Mouse (Mus musculus): ENCODE measurements around the gene Cacng8. TPM values are rescaled to one million over a fixed set of nuclear protein-coding genes. Genes with fewer than 3 reads are reported as not detected.

Gene Cacng8
- total RNA-seq, 2 experiments from 2014 or later, result not detected

DNA sequence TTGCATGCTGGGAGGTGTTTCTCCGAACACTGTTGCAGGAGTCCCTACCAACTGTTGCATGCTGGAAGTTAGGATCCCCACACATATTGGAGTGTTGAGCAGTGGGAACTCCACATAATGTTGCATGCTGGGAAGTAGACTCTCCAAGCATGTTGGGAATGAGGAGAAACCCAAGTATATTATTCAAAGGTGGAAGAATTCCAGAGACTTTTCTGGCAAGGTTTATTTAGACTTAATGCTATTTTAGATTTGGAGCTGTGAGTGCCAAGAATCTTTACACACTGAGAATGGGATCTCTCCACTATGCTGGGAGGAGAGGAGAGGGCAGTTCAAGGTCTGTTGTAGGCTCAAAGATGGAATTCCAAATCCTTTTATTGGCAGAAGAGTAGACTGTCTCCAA, 41.6 kb downstream of the Cacng8 start:
- no peak for DNase-seq

DNA sequence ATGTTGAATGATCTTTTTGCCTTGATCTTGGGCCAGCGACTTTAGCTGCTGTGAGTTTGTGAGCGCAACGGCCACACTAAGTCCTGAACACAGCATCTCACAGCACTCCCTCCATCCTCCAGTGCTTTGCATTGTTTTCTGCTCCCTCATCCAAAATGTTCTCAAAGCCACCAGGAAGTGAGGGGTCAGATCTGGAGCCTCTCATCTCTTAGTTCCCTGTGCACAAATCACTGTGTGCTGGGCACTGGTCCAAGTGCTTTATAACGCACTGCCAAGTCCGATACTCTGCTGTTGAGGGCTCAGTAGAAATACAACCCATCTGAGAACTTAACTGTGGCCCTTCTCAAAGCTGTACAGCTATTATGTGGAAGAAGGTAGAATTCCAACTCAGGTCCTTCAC, 47.5 kb downstream of the Cacng8 start:
- no peak for DNase-seq

GRCm38 (mm10) chr7:3439984-3440383, 49.5 kb downstream of the Cacng8 start:
- no peak for DNase-seq

GRCm38 (mm10) chr7:3440526-3440925, 50.0 kb downstream of the Cacng8 start:
- no peak for DNase-seq

DNA sequence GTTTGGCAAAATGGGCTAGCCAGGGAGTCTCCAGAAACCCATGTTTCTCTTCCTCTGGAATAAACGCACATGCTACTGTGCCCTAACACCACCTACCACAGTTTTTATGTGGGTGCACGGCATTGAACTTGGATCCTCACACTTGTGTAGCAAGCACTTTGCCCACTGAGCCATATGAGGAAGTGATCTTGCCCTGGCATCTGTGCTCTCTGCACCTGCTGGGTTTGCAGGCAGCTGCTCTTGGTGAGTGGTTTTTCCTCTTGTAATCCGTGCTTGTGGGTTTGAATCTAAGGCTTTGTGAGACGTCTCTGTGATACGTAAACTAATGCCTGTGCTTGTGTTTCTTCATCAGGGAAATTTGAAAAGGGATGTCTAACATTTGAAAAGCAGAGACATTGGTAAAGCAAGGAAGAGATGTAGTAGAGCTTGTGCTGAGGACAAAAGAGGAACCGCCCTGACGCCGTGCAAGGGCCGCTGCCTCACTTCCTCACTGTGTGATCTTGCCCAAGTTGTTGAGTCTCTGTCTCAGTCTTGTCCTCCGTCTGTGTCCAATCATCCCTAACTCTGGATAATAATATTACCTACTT, 52.1 kb downstream of the Cacng8 start:
- no peak for DNase-seq

DNA sequence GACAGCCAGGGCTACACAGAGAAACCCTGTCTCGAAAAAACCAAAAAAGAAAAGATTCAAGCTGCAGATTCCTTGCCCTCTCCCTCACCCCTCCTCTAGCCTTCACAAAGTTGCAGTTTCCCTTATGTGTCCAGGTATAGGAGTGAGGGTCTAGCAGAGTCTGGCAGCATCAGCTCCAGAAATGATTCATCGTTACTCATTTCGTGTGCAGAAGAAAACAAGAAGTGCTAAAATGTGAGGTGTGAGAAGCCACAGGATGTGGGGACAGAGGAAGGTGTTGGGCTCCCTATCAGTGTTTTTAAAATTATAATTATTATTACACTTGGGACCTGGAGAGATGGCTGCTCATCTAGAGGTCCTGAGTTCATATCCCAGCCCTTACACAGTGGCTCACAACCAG, 54.2 kb downstream of the Cacng8 start:
- no peak for DNase-seq

DNA sequence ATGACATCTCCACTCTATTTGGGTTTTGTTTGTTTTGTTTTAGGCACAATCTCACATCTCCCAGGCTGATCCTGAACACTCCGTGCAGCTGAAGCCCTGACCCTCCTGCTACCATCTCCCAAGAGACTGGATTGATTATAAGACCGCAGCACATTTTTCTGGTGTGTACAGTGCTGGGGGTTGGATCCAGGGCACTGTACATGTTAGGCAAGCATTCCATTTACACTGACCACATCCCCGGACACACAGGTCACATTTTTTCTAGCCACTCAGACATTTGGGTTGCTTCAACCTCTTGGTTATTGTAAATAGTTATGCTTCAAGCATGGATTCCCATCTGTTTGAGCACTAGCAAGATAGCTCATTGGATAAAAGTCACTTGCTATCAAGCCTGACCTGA, 56.1 kb downstream of the Cacng8 start:
- no peak for DNase-seq

- DNase-seq, result no peak
These were observed 56.5 kb downstream of the Cacng8 start for GRCm38 (mm10) chr7:3447026-3447425.

GRCm38 (mm10) chr7:3448737-3449454, 58.4 kb downstream of the Cacng8 start:
- peak; percentile 29 for DNase-seq

DNA sequence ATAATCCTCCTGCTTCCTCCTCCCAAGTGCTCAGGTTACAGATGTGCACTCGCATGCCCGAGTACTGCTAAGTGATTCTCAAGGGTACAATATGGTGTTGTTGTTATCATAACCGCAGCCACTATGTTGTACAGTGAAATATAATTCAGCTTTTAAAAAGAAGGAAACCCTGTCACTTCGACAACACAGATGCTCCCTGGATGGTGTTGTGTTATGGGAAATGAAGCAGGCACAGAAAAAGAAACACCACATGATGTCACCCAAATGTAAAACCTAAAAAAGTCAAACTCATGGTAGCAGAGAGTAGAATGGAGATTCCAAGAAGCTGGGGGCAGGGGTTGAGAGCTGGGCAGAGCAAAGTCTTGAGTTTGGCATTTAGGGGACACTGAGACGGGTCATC, 60.2 kb downstream of the Cacng8 start:
- no peak for DNase-seq

GRCm38 (mm10) chr7:3451161-3451560, 60.7 kb downstream of the Cacng8 start:
- no peak for DNase-seq

DNA sequence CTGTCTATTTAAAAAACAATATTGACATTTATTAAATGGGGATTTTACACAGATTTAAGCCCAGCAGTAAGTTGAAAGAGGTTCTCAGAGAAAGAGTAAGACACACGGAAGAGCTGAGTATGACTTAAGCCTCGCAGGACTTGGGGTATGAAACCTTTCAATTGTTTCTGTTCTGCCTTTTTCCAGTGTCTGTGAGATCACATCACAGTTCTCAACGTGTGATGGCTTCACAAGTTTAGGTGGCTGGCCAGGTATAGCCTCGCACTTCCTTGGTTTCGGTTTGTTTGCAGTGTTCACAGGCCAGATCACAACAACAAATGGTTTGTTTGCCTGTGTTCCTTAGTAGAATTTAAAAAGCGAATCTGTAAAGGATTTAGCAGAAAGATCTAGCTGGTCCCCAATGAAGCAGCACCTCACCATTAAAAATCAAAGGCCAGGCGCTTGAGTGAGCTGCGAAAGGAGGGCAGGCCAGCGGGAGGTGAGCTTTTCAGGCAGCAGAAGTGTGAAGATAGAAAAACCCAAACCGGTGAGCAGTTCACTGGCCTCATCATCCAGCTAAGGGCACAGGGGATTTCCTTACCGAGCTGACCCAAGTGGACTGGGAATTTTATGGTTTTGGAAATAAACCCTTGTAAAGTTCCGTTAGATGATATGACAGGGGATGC, 62.5 kb downstream of the Cacng8 start:
- DNase-seq, result no peak

DNA sequence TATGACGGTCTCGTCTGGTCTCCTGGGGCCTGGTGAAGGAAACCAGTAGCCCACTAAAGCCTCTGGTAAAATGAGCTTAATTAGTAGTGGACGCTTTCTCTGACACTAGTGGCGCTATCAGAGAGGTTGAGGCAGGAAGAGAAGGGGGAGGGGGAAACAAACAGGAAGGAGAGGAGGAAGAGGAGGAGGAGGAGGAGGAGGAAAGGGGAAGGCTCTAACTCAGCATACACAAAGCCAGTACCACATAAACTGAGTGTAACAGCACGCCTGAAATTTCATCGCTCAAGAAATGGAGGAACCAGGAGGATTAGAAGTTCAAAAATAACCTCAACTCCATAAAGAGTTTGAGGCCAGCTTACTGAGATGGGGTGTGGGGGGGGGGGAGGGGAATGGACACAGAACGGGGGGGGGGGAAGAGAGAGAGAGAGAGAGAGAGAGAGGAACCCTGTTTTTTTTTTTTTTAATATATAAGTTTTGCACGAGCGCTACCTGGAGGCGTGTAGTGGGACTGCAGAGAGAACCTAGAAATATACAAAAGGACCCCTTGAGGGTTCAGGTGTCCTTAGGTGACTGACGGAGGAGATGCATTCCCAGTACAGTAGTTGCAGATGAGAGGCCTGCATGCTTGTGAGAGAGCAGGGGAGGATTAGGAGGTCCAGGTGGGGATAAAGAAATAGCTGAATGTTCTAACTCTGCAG, 63.2 kb downstream of the Cacng8 start:
- no peak for DNase-seq

GRCm38 (mm10) chr7:3457111-3457840, 66.8 kb downstream of the Cacng8 start:
- DNase-seq, result no peak

DNA sequence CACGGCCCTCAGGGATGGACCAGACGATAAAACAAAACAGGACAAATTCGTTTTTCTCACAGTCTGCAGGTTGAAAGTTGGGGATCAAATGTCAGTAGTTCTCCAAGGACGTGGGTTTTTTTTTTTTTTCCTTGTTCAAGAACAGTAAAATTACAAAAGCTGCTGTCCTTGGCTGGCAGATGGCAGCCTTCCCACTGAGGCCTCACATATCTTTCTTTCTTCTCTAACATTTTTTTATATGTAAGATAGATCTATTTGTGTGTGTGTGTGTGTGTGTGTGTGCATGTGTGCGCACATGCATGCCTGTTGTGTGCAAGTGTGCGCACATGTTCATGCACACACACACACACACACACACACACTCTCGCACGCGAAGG, 67.3 kb downstream of the Cacng8 start:
- no peak for DNase-seq

- no peak for DNase-seq
These were observed 69.8 kb downstream of the Cacng8 start for GRCm38 (mm10) chr7:3460261-3460660.

GRCm38 (mm10) chr7:3463306-3463705, 72.8 kb downstream of the Cacng8 start:
- peak; percentile 18 for DNase-seq

Small RNA genes within 50 kb of the gene (microRNA-seq; reads per million reads assigned to microRNA genes)
- 0.74 to 1.1 reads per million in 2 experiments for gene Gm23450 (ENCODE audit: borderline replicate concordance in 2 of 2)

Other genes starting within 250 kb of the Cacng8 start
- gene AU018091, start 221.5 kb upstream of the Cacng8 start, total RNA-seq (2021), result not detected
- gene Nlrp12, start 140.9 kb upstream of the Cacng8 start, total RNA-seq (2021), result not detected
- 10 to 100 TPM; 31.7 to 45.4 TPM for gene Myadm, start 101.6 kb upstream of the Cacng8 start, total RNA-seq (2021)
- gene Prkcg, start 101.5 kb upstream of the Cacng8 start, total RNA-seq (2021), result 1 to 10 TPM; 1.3 TPM
- gene Cacng7, start 57.7 kb upstream of the Cacng8 start, total RNA-seq (2021), result 1 to 10 TPM; 6.7 to 7.7 TPM
- gene Cacng6, start 33.5 kb downstream of the Cacng8 start, total RNA-seq (2021), result 100 to 1,000 TPM in 1 of 2 experiments, 10 to 100 TPM in 1; 99.3 to 101 TPM
- not detected for gene Tarm1, start 111.9 kb downstream of the Cacng8 start, total RNA-seq (2021)
- gene Oscar, start 225.5 kb downstream of the Cacng8 start, total RNA-seq (2021), result under 1 TPM; 0.15 to 0.56 TPM
- gene Ndufa3, start 226.7 kb downstream of the Cacng8 start, total RNA-seq (2021), result 100 to 1,000 TPM; 951 to 953 TPM
- 10 to 100 TPM; 12.8 to 13.6 TPM for gene Tfpt, start 239.2 kb downstream of the Cacng8 start, total RNA-seq (2021)
- gene Prpf31, start 239.3 kb downstream of the Cacng8 start, total RNA-seq (2021), result 10 to 100 TPM; 21.3 to 21.8 TPM

Data from gastrocnemius, postnatal 25 days (tissue).